Mouse (Mus musculus): ENCODE measurements around the gene Garnl3.

DNA sequence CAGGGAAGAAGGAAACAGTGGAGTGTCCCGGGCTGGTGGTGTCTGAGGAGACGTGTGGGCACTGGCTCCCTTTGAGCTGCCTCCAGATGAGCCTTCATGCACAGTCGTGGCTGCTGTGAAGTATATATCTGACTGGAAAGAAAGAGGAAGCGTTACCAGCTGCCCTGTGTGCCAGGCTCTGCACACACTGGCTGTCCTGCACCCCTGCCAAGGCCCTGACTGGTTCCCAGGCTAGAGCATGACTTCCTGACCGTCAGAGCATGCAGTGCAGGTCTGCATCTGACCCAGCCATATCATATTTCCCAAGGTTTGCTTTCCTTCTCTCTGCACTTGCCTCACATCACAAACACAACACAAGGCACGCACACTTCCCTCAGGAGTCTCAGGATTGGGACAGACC, 139.3 kb downstream of the Garnl3 start:
- no peak for TF ChIP-seq POLR2A (IDR thresholded peaks at IDR 0.05; ENCODE audit: control insufficient read depth, low read depth, low read length)
- no peak for TF ChIP-seq CTCF (IDR thresholded peaks at IDR 0.05; ENCODE audit: control insufficient read depth, insufficient read depth, insufficient replicate concordance, low read depth, low read length)
